In the genomic region with DNA sequence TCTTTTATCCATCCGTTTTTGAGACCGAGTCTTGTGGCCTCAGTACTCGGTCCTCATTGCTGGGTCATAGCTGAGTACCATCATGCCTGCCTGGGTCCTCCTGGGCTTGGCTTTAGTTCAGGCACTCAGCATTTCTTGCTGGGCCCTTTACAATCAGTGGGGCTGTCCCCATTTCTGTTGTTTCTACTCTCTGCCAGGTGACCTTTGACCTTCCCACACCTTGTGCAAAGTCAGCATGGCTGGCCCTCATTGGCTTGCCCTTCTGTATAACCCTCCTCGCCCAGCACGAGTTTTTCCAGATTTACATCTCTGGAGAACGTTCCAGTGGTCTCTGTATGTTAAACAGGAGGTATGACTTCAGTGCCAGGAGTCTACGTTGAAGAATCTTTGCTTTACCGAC, we compare ENCODE assay signal across 25 mouse cellular contexts.
A peak's percentile ranks its signal among the peaks of the same experiment; 100 is the strongest.
DNase-seq lines count a peak whose midpoint lies in the region; ATAC-seq and TF ChIP-seq lines count a peak whose summit lies in the region.
"Had no signal": no experiment of that assay in that cellular context is flagged by ENCODE, and none has a peak within 500 bp of the region (broad histone marks: within the 10 kb centered on the region; RNA-seq: fewer than 3 reads in every experiment).

No protein-coding gene starts in this region.

- no peak overlapping the region for H3K4me3 ChIP-seq in heart, embryonic 10.5 days
- H3K4me3 ChIP-seq in kidney, embryonic 14.5 days (ENCODE audit: low read length): no peak overlapping the region
- H3K4me3 ChIP-seq in lung, postnatal 0 days (ENCODE audit: low read depth, low read length): no peak overlapping the region
- H3K4me3 ChIP-seq: embryonic facial prominence, embryonic 13.5 days; erythroblast, embryonic 14.5 days; forebrain, embryonic 12.5 days; left cerebral cortex, adult 2 months; midbrain, embryonic 15.5 days; neural tube, embryonic 12.5 days had no signal

- H3K4me1 ChIP-seq in heart, embryonic 10.5 days: peaks cover 15% of the 10 kb centered on the region
- H3K4me1 ChIP-seq in kidney, embryonic 14.5 days (ENCODE audit: control insufficient read depth, insufficient read depth, low read length): 0 out of 2 replicates have a peak, but pooled peaks cover 8% of the 10 kb centered on the region
- no peaks in the 10 kb centered on the region; the same call in 1 of the 2 replicates for H3K4me1 ChIP-seq in lung, postnatal 0 days (ENCODE audit: insufficient read depth, low read depth, low read length)
- H3K4me1 ChIP-seq: forebrain, embryonic 12.5 days; midbrain, embryonic 15.5 days; neural tube, embryonic 12.5 days had no signal

- no peaks in the 10 kb centered on the region for H3K27me3 ChIP-seq in heart, embryonic 10.5 days (ENCODE audit: insufficient read depth, poor library complexity, severe bottlenecking)
- H3K27me3 ChIP-seq in kidney, embryonic 14.5 days (ENCODE audit: control insufficient read depth, insufficient read depth, low read length): no peaks in the 10 kb centered on the region
- no peaks in the 10 kb centered on the region for H3K27me3 ChIP-seq in lung, postnatal 0 days (replicated peaks; ENCODE audit: insufficient read depth, low read length)
- H3K27me3 ChIP-seq: embryonic facial prominence, embryonic 13.5 days; forebrain, embryonic 12.5 days; midbrain, embryonic 15.5 days; neural tube, embryonic 12.5 days had no signal

- no peak overlapping the region for H3K27ac ChIP-seq in heart, embryonic 10.5 days
- H3K27ac ChIP-seq in kidney, embryonic 14.5 days (ENCODE audit: low read depth, low read length): no peak overlapping the region
- H3K27ac ChIP-seq in lung, postnatal 0 days (ENCODE audit: low read length): no peak overlapping the region
- H3K27ac ChIP-seq: embryonic facial prominence, embryonic 13.5 days; forebrain, embryonic 12.5 days; hindbrain, postnatal 0 days; kidney, postnatal 0 days; left cerebral cortex, adult 2 months; macrophage; midbrain, embryonic 15.5 days; neural tube, embryonic 12.5 days had no signal

- H3K9me3 ChIP-seq in heart, embryonic 10.5 days: no peaks in the 10 kb centered on the region
- H3K9me3 ChIP-seq in kidney, embryonic 14.5 days (ENCODE audit: control insufficient read depth, low read length): no peaks in the 10 kb centered on the region
- H3K9me3 ChIP-seq in lung, postnatal 0 days (ENCODE audit: low read length): no peaks in the 10 kb centered on the region
- H3K9me3 ChIP-seq: embryonic facial prominence, embryonic 13.5 days; forebrain, embryonic 12.5 days; midbrain, embryonic 15.5 days; neural tube, embryonic 12.5 days had no signal

- no peak overlapping the region for H3K4me2 ChIP-seq in kidney, embryonic 14.5 days (replicated peaks; ENCODE audit: low read depth, low read length)
- H3K4me2 ChIP-seq in lung, postnatal 0 days (replicated peaks; ENCODE audit: low read depth, low read length): no peak overlapping the region
- H3K4me2 ChIP-seq: embryonic facial prominence, embryonic 13.5 days; forebrain, embryonic 12.5 days; heart, embryonic 11.5 days; midbrain, embryonic 15.5 days; neural tube, embryonic 12.5 days had no signal

- ATAC-seq in kidney, embryonic 14.5 days (ENCODE audit: low FRiP score, low TSS enrichment): no peak
- ATAC-seq in lung, postnatal 0 days: peak; percentile 48
- ATAC-seq: hindbrain, postnatal 0 days; midbrain, embryonic 15.5 days had no signal

- TF ChIP-seq EP300 in lung, postnatal 0 days (IDR thresholded peaks at IDR 0.05): no peak

- H3K36me3 ChIP-seq in heart, embryonic 10.5 days: peaks cover 46% of the 10 kb centered on the region
- H3K36me3 ChIP-seq in kidney, embryonic 14.5 days (ENCODE audit: control insufficient read depth, insufficient read depth, low read length): peaks cover 3% of the 10 kb centered on the region; the same call in 1 of the 2 replicates
- H3K36me3 ChIP-seq in lung, postnatal 0 days (ENCODE audit: insufficient read depth, low read length): peaks cover 4% of the 10 kb centered on the region; the same call in 1 of the 2 replicates
- H3K36me3 ChIP-seq: midbrain, embryonic 15.5 days had no signal

- TF ChIP-seq CTCF in lung, postnatal 0 days (IDR thresholded peaks at IDR 0.05): no peak

- no peak overlapping the region for H3K9ac ChIP-seq in kidney, embryonic 14.5 days (ENCODE audit: low read depth, low read length)
- no peak overlapping the region for H3K9ac ChIP-seq in lung, postnatal 0 days (replicated peaks; ENCODE audit: low read depth)
- H3K9ac ChIP-seq: embryonic facial prominence, embryonic 13.5 days; forebrain, embryonic 12.5 days; midbrain, embryonic 15.5 days; neural tube, embryonic 12.5 days had no signal

- DNase-seq in heart, adult 11 months: peak; percentile 56
- no peak for DNase-seq in heart, embryonic 10.5 days (ENCODE audit: low spot score)
- DNase-seq in kidney, adult 9 months: peak; percentile 34
- peak; percentile 15 for DNase-seq in lung, postnatal 0 days (ENCODE audit: low spot score)
- DNase-seq in lung, postnatal 10 days: no peak
- DNase-seq in gastrocnemius, adult 8-10 months (ENCODE audit: low spot score in 2 of 2): no peak
- DNase-seq: adrenal gland, postnatal 25 days; cerebellum, adult 8-10 months; cerebellum, postnatal 36 days; embryo, embryonic 11 days; lung, adult 2 months; retina, postnatal 1 day; right cerebral cortex, postnatal 25 days; thymus, postnatal 25 days had no signal

- WGBS in heart, embryonic 10.5 days: 89% methylated on average over 8 of the region's 8 CpGs
- WGBS in kidney, embryonic 14.5 days: 86% methylated on average over 8 of the region's 8 CpGs
- WGBS in lung, postnatal 0 days: 57% methylated on average over 8 of the region's 8 CpGs

Comparison
In these comparisons a context has a peak if more than half of its experiments do, and no peak if none do; other contexts are left out.
1. DNase-seq: peak in heart, adult 11 months (single experiment), kidney, adult 9 months (single experiment) and lung, postnatal 0 days (single experiment); none in heart, embryonic 10.5 days (single experiment), lung, postnatal 10 days (single experiment) and gastrocnemius, adult 8-10 months (0 of 2).